Mouse (Mus musculus) brain, adult 2 months (tissue): ENCODE data around the gene Bloc1s3.
A peak's percentile ranks its signal among the peaks of the same experiment; 100 is the strongest.

Experiments
- DNase-seq: peaks from one replicate; pipeline ENCODE4 v3.0.0; 2011; ENCODE audit warnings: low read depth, low spot score

Bloc1s3 gene

DNA sequence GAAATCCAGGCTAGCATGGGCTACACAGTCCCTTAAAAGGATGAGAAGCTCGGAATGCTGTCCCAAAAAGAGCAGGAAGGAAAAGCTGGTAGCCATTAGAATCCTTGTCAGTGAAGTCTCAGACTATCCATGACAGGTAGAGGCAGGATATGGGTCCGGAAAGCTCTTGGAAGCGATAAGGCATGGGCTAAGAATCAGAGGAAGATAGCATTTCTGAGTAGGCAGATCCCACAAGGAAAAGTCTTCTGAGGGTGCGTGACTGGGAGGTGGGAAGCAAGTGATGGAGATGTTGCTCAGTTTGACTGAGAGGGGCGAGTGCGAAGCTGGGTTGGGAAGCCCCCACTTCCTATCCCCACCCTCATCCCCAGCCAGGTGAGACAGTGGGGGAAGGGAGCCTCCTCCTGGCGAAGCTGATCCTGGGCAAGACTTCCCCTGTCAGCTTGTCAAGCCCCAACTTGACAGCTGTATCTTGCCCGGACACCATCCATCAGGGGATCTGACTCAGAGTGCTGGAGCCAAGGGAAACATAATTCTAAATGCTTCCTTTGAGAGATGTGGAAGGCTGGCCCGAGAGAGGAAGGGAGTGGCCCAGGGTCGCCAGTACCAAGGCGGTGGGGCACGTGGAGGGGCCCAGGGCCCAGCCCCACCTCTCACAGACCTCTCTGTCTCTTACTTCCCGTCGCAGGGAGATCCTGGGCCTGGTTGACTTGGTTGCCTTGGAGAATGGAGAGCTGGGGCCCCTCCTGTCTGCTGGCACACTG lies 30.4 kb downstream of the Bloc1s3 start:
- DNase-seq, result no peak

DNA sequence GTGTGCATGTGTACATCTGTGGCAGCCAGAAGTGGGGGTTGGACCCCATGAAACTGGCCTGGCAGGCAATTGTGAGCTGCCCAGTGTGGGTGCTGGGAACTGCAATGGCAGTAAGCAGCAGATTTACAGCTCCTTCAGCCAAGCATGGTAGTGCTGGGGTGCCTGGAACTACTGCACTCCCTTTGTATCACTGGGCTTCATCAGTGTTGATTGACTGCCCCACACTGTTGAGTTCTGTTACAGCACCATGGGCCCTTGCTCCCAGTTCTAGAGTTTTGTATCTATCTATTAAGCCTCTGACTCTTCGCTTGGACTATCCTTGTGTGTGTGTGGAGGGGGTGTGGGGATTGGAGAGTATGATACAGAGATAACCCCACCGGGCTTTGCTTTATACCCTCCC lies 31.1 kb downstream of the Bloc1s3 start:
- DNase-seq, result no peak

- peak; percentile 92 for DNase-seq
Measured at GRCm38 (mm10) chr7:19473875-19474443, 34.2 kb downstream of the Bloc1s3 start.

- DNase-seq, result no peak
Measured at GRCm38 (mm10) chr7:19472403-19472802, 35.8 kb downstream of the Bloc1s3 start.

DNA sequence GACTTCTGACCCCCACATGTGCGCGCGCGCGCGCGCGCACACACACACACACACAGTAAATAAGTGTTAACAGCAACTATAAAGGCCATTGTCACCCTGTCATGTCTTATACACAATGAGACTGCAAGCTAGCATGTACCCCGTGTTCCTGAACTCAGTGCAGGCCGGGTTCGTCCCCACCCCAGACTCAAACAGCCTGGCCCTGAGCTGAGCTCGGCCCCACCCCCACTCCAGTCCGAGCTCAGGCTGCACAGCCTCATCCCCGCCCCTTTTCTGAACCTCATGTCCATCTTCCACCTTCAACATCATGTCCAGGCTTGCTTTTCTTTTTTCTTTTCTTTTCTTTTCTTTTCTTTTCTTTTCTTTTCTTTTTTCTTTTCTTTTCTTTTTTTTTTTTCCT lies 37.9 kb downstream of the Bloc1s3 start:
- DNase-seq, result no peak

GRCm38 (mm10) chr7:19469404-19469803 lies 38.8 kb downstream of the Bloc1s3 start:
- no peak for DNase-seq

DNA sequence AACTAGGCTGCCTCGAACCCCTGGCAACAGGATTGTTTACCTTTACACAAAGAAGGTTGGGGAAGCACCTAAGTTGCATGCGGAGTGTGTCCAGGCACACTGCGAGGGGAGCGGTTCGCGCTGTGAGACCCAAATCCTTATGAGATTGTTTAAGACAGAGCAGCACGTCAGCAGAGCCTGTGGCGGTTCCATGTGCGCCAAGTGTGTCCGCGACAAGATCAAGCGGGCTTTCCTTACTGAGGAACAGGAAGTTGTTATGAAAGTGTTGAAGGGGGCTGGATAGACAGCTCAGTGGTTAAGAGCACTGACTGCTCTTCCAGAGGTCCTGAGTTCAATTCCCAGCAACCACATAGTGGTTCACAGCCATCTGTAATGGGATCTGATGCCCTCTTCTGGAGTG lies 39.9 kb downstream of the Bloc1s3 start:
- no peak for DNase-seq

GRCm38 (mm10) chr7:19467638-19468037 lies 40.5 kb downstream of the Bloc1s3 start:
- DNase-seq, result no peak

- DNase-seq, result no peak
Measured at GRCm38 (mm10) chr7:19466602-19467145, 41.5 kb downstream of the Bloc1s3 start.

- DNase-seq, result no peak
Measured at GRCm38 (mm10) chr7:19464367-19465307, 43.5 kb downstream of the Bloc1s3 start.

DNA sequence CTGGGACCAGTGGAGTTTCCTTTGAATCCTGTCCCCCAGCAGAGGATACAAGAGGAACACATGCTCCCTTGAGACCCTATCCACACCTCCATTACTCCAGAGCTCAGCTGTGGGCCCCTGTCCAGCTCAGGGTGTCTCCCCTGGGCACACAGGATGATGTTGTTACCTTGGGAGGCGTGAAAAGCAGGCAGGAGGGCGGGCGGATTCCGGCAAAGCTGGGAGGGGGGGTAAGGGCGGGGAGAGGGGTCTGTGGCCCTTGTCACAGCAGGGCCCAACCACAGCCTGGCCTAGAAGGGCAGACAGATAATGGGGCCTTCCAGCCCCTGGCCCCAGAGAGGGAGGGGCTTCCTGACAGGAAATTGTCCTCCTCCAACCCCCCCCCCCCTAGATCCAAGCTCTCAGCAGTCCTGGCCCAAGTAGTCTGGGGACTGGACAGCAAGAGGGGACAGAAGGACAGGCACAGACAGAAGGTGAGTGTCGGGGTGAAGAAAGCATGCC lies 45.2 kb downstream of the Bloc1s3 start, which contains the start of gene Exoc3l2:
TSS of gene Exoc3l2 (plus strand) at position 448 of the 498 bp plus-strand sequence.
- DNase-seq, result no peak

- no peak for DNase-seq
Measured at GRCm38 (mm10) chr7:19462443-19462842, 45.7 kb downstream of the Bloc1s3 start.

DNA sequence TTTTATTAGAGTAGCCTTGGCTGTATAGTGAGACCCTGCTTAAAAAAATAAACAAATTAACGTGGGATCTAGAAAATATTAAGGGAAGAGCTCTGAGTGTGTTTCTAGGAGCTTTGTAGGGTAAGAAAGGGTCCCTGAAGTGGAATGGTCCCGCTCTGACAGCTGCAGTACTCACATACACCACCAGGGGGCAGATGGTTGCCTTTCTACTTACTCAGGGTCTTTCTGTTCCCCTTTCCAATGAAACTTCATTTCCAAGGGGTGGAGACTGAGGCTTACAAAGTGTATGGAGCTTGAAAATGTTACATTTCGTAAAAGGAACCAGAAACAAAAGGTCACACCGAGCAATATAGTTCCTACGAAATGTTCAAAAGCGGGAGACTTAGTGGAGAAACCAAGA lies 46.7 kb downstream of the Bloc1s3 start:
- DNase-seq, result peak; percentile 67

- no peak for DNase-seq
Measured at GRCm38 (mm10) chr7:19460500-19460899, 47.7 kb downstream of the Bloc1s3 start.

DNA sequence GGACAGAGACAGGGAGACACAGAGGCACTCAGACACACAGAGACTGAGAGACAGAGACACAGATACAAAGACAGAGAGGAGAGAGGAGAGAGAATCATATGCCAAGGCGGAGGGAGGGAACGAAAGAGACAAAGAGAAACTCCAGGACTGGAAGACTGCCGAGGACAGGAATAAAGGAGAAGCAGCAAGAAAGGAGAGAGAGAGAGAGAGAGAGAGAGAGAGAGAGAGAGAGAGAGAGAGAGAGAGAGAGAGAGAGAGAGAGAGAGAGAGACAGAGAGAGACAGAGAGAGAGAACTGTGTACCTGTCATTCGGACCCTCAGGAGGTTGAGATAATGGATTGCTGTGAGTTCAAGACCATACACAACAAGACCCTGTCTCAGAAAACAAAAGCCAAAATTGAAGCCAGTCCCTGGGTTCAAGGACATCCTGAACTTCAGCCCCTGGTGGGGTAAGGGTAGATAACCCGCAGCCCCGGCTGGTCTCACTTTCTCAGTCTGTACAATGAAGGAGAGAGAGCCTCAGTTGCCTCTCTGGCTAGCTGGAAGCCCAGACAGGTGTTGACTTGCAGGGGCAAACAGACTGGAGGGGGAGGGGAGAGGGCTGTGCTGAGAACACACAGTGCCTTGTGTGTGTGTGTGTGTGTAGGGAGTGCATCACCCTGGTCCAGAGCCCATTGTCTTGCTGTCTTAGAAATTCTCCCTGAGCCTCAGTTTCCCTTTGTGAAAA lies 48.9 kb downstream of the Bloc1s3 start:
- no peak for DNase-seq

DNA sequence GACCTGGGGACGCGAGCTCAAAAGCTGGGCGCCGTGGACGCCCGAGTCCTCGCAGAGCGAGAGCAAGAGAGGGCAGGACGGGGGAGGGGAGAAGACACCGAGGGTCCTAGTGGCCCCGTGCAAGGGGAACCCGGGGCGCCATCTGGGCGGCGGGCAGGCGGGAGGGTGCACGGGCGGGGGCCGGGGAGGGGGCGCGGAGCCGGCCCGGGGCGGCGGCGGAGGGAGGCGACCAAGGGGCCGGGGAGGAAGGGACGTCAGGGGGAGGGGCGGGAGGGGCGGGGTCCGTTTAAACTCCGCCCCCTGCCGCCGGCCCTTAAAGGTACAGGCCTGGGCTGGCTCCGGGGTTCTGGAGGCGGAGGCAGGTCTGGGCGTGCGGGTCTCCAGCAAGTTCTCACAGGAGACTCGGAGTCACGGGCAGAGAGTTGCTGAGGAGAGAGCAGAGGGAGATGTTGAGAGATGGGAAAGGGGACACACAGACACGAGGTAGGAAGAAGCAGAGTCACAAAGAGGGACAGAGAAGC lies 49.5 kb downstream of the Bloc1s3 start, which contains the start of gene Mark4:
TSS of gene Mark4 (minus strand) at position 231 of the 521 bp plus-strand sequence.
- DNase-seq, result peak; percentile 79

DNA sequence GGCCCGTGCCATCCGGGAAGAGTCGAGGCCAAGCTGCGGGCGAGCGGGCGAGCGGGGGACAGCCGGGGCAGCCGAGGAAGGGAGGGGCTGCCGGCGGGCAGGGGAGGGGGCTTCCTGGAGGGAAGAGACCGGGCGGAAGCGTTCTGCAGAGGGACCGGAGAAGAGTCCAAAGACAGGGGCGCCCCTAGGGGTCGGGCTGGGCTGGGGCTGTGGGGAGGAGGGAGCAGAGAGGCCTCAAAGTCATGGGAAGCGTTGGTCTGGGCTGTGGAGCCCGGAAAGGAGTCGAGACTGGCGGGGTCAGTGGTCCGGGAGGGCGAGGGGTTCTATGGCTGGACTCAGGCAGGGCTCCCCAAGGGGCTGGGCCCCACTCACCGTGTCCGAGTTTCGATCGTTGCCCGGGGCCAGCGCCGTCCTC lies 50.1 kb downstream of the Bloc1s3 start:
- peak; percentile 38 for DNase-seq

- no peak for DNase-seq
Measured at GRCm38 (mm10) chr7:19457414-19458071, 50.6 kb downstream of the Bloc1s3 start.

- DNase-seq, result peak; percentile 64
Measured at GRCm38 (mm10) chr7:19456628-19457027, 51.5 kb downstream of the Bloc1s3 start.
